Mouse (Mus musculus) thymus, postnatal 36 days (tissue): ENCODE results near the gene Fnip2.

Source experiments
- DNase-seq, 2 experiments: peaks; one replicate each; pipeline ENCODE4 v3.0.0; 2022; ENCODE audit warnings: mixed read lengths in 2 of 2

Fnip2 gene

GRCm38 (mm10) chr3:79527921-79528320 is 39.7 kb downstream of the Fnip2 start:
- DNase-seq: no peak

GRCm38 (mm10) chr3:79527521-79527920 is 40.1 kb downstream of the Fnip2 start:
- DNase-seq: no peak

- DNase-seq: no peak
These were observed 44.2 kb downstream of the Fnip2 start for GRCm38 (mm10) chr3:79523349-79523748.

GRCm38 (mm10) chr3:79519862-79520261 is 47.7 kb downstream of the Fnip2 start:
- DNase-seq: no peak

- no peak for DNase-seq
These were observed 48.7 kb downstream of the Fnip2 start for GRCm38 (mm10) chr3:79518761-79519527.

GRCm38 (mm10) chr3:79517884-79518591 is 49.6 kb downstream of the Fnip2 start:
- no peak for DNase-seq

GRCm38 (mm10) chr3:79516958-79517357 is 50.6 kb downstream of the Fnip2 start:
- DNase-seq: no peak

- no peak for DNase-seq
These were observed 51.3 kb downstream of the Fnip2 start for GRCm38 (mm10) chr3:79516099-79516920.

GRCm38 (mm10) chr3:79514304-79514703 is 53.3 kb downstream of the Fnip2 start:
- no peak for DNase-seq

- no peak for DNase-seq
These were observed 66.3 kb downstream of the Fnip2 start for GRCm38 (mm10) chr3:79501166-79501728.

GRCm38 (mm10) chr3:79500279-79500678 is 67.3 kb downstream of the Fnip2 start:
- no peak for DNase-seq

- no peak for DNase-seq
These were observed 70.9 kb downstream of the Fnip2 start for GRCm38 (mm10) chr3:79496668-79497067.

- no peak for DNase-seq
These were observed 72.4 kb downstream of the Fnip2 start for GRCm38 (mm10) chr3:79495151-79495550.

- no peak for DNase-seq
These were observed 73.6 kb downstream of the Fnip2 start for GRCm38 (mm10) chr3:79494028-79494427.

GRCm38 (mm10) chr3:79493064-79493463 is 74.5 kb downstream of the Fnip2 start:
- no peak for DNase-seq

GRCm38 (mm10) chr3:79491614-79492013 is 76.0 kb downstream of the Fnip2 start:
- DNase-seq: no peak

GRCm38 (mm10) chr3:79490102-79490501 is 77.5 kb downstream of the Fnip2 start:
- DNase-seq: no peak

- no peak for DNase-seq
These were observed 79.6 kb downstream of the Fnip2 start for GRCm38 (mm10) chr3:79488025-79488424.

GRCm38 (mm10) chr3:79484286-79485063 is 83.1 kb downstream of the Fnip2 start:
- no peak for DNase-seq

GRCm38 (mm10) chr3:79478880-79479279 is 88.7 kb downstream of the Fnip2 start:
- DNase-seq: no peak

- DNase-seq: no peak
These were observed 89.2 kb downstream of the Fnip2 start for GRCm38 (mm10) chr3:79478400-79478799.

- DNase-seq: no peak
These were observed 91.6 kb downstream of the Fnip2 start for GRCm38 (mm10) chr3:79475980-79476379.
